Mouse (Mus musculus) adrenal gland, adult 2 months (tissue): ENCODE data around the gene Hook2. TPM values are rescaled to one million over a fixed set of nuclear protein-coding genes. Genes with fewer than 3 reads are reported as not detected.

Source experiments
- DNase-seq: peaks from one replicate; pipeline ENCODE4 v3.0.0; 2021
- polyA plus RNA-seq: library from polyadenylated mRNA; depleted of rRNA; stranded (reverse); fragments of >200 nt; gene quantifications from 2 replicates; pipeline ENCODE4 v1.2.3, GENCODE M21; 2012; rRNA removed
- total RNA-seq, 2 experiments: library from RNA; stranded (reverse); gene quantifications; 2 replicates each; pipeline ENCODE4 v1.2.3; 2021

Hook2 gene
- total and polyA plus RNA-seq, 3 experiments, result 6.1 to 6.5 (median 6.2) TPM

DNA sequence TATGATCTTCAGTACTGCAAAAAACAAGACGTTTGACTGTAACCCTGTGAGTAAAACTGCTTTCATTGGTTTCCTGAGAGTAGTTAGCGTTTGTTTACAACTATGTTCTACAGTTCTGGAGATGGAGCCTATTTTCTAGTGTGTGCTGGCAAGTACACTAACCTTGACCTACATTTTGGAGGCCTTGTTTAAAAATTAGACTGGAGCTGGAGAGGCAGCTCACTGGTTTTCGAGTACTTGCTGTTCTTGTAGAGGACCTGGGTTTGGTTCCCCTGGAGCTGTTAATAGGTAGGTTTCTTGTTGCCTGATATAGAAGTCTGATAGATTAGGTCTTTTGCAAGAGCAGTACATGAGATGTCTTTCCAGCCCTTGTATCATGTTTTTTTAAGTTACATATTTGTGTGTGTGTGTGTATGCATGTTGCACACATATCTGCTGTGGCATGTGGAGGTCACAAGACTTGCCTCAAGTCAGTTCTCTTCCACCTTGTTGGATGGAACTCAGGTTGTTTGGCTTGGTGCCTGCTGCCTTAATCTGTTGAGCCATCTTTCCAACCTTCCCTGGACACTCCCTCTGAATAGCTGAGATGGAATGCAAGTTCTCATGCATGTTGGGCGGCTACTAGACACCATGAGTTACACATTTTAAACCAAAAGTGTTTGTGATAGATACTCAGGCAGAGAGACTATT is 42.4 kb downstream of the Hook2 start:
- no peak for DNase-seq

DNA sequence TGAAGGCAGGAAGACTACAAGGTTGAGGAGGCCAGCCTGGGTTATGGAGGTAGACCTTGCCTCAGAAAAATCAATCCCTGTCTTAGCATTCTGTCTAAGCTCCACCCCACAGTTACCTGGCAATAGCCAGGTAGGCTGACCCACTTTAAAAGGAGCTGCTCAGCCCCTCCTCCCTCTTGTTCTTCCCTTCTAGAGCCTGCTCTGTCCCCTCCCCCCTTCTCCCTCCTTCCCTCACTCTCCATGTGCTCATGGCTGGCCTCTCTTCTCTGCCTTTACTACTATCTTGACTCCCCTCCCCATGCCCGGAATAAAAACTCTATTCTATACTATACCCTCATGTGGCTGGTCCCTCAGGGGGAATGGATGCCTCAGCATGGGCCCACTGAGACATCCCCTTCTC is 43.5 kb downstream of the Hook2 start:
- no peak for DNase-seq

DNA sequence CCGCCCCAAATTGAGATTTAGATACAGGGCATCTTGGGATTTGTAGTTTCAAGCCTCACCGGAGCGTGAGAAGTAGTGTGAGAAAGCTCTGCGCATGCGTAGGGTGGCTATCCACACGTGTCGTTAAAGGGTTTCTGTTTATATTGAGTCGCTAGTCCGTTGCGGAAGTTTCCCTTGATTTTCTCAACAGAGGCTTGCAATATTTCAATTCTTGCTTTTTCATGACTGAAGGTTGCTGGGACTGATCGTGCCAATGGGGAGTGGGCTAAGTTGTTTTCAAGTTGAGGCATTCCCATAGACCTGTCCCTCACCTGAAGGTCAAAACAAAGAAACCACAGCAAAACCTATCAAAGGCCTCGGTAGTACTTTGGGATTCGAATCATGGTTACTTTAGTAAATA is 44.4 kb downstream of the Hook2 start:
- DNase-seq, result peak; percentile 73

DNA sequence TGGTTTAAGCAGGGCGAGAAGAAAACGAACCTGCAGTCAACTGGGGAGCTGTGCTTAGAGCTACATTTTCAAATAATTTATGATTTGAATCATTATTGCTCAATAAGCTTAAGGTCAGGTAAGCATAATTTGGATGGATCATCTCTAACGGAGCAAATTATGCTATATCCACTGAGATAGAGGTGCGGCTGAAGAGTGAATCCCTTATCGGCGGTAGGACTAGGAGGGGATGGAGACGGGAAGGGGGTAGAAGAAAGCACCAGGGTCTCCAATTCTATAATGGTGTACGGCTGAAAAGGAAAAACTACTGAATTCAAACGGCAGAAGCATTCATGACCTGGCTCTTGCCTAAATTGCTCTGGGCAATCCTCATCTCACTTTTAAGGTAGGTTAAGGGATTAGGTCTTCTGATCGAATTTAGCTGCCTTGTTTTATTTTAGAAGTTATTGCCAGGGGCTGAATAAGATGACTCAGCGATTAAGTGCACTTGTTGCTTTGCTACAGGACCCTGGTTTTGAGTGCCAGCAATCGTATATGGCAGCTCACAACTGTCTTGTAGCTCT is 44.8 kb downstream of the Hook2 start:
- DNase-seq, result peak; percentile 28

DNA sequence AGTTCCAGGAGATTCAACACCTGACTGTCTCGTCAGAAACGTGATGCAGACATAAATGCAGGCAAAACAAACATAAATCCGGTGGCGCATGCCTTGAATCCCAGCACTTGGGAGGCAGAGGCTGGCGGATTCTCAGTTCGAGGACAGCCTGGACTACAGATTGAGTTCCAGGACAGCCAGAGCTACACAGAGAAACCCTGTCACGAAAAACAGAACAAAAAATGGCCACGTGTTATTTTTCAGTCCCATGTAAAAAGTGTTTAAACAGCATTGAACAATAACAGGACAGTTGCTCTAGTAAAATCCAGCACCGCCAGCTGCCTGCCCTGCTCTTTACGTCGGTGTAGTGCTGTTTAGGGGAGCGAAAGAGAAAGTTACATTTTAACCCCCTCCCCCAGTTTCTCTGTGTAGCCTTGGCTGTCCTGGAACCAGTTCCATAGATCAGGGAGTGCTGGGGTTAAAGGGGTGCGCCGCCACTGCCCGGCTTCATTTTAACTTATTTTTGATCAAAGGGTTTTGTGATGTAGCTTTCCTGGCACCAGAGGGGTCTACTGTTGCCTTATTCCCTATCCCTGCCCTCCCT is 45.4 kb downstream of the Hook2 start:
- peak; percentile 57 for DNase-seq

DNA sequence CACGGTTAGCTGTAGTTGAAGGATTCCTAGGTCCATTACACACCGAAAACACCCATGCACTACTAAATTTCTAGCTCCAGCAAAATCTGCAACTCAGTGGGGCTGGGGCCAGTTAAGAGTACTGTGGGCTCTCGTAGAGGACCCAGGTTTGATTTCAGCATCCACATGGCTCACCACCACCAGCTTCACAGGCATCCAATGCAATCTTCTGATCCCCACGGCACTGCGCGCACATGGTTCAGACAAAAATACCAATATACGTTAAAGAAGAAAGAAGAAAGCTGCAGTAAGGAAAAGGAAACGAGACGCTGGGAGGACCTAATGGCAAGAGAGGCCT is 45.9 kb downstream of the Hook2 start:
- DNase-seq, result no peak

DNA sequence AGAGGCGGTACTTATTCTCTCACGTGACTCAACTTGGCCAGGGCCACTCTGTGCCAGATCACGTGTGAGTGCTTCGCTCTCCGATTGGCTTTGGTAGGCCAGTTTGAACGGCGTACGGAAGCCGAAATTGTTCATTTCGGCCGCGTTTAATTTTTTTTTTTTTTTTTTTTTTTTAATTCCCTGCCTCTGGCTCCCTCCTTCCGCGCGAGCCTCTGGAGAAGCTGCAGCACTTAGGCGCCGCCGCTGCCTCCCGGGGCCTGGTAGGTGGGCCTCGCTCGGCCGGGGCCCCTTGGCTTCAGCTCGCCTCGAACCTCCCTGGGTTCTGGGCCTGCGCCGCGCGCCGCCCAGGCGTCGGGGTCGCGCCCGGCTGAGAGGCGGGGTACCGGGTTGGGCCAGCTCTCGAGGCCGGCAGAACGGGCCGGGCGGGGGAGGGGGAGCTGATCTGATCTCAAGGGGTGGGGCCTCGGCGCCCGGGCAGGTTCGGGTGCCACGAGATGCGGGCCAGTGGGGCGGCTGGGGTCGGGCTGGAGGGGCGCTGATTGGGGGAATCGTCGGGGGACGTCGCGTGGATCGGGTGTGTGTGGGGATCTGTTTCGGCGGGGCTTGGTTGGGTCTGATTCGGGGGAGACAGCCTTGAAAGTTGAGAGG is 46.4 kb downstream of the Hook2 start, which contains the start of gene Tnpo2:
Gene Tnpo2 (plus strand): TSS at position 198 of the 648 bp plus-strand sequence.
- DNase-seq, result peak; percentile 95

DNA sequence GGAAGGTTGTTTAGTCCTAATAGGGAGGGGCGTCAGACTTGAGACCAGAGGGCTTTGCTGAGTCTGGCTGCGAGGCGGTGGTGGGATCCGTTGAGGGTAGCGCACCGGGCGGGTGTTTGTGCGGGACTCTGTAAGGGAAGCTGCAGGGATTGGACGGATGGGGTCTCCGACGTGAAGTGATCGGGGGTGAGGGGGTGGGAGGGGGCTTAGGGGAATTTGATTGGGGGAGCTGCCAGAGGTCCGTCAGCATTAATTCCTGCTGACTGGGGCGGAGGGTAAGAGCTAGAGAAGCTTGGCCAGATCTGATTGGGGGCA is 46.9 kb downstream of the Hook2 start:
- DNase-seq, result peak; percentile 35

DNA sequence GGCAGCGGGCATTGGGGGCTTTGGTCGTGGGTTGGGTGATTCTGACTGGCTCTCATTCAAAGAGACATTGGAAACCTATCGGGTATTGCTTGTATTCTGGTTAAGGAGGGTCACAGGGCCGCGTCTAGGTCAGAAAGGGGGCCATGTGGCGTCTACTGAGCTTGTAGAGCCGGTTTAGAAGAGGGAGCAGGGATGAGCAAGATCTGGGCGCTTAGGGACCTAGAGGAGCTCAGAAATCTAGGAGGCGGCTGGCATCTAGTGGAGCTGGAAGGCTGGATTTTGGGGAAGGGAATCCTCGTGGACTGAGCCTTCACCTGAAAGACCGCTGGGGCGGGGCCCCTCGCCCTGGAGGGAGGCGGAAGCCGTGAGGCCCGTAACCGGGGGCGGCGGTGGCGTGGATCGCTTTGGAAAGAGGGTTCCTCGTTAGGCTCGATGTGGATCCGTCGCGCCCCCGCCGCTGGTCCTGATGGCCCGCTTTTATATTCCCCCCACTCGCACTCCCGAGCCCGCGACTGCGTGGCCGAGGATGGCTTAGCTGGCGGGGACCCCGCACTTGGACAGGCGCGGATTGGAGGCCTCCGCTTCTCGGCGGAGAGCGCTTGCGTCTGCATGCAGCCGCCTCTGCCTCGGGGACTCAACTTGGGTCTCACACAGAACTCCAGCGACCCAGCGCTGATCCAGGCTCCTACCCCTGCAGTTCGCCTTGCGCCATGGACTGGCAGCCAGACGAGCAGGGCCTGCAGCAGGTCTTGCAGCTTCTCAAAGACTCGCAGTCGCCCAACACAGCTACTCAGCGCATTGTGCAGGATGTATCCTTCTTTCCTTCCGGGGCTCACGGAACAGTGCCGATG is 47.5 kb downstream of the Hook2 start:
- DNase-seq, result peak; percentile 76

DNA sequence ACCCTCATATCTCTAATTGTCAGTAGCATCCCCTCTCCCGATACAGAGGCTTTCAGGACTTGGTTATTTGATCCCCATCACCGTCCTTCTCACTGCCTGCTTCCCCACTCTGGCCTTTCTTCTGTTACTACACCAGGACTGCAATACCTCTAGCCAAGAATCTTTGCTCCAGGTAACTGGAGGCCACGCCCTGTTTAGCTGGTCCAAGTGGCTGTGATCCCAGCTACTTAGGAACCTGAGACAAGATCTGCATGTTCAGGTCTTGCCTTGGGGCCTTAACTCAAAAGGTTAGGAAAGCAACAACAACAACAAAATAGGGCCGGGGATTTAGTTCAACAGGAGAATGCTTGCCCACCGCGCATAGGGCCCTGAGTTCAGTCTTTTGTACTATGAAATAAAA is 53.2 kb downstream of the Hook2 start:
- no peak for DNase-seq

Other genes with a start within 250 kb of the Hook2 start
- 100 to 1,000 TPM in 1 of 2 experiments, 10 to 100 TPM in 1; 91.3 to 113 TPM for gene Nfix, start 190.3 kb upstream of the Hook2 start, total RNA-seq
- gene Nfix, start 190.3 kb upstream of the Hook2 start, polyA plus RNA-seq, result 47.0 and 59.9 TPM in 2 replicates
- gene Dand5, start 167.8 kb upstream of the Hook2 start, total RNA-seq, result 10 to 100 TPM; 11.5 to 12.2 TPM
- 5.1 and 7.0 TPM in 2 replicates for gene Dand5, start 167.8 kb upstream of the Hook2 start, polyA plus RNA-seq
- 10 to 100 TPM; 72.6 to 74.9 TPM for gene Gadd45gip1, start 159.1 kb upstream of the Hook2 start, total RNA-seq
- 141 and 196 TPM in 2 replicates for gene Gadd45gip1, start 159.1 kb upstream of the Hook2 start, polyA plus RNA-seq
- 100 to 1,000 TPM; 122 to 141 TPM for gene Rad23a, start 149.9 kb upstream of the Hook2 start, total RNA-seq
- gene Rad23a, start 149.9 kb upstream of the Hook2 start, polyA plus RNA-seq, result 128 and 131 TPM in 2 replicates
- 100 to 1,000 TPM; 684 to 730 TPM for gene Calr, start 143.7 kb upstream of the Hook2 start, total RNA-seq
- gene Calr, start 143.7 kb upstream of the Hook2 start, polyA plus RNA-seq, result 88.2 and 91.2 TPM in 2 replicates
- 10 to 100 TPM; 61.6 to 69.3 TPM for gene Farsa, start 133.6 kb upstream of the Hook2 start, total RNA-seq
- 45.3 and 51.4 TPM in 2 replicates for gene Farsa, start 133.6 kb upstream of the Hook2 start, polyA plus RNA-seq
- gene Syce2, start 118.5 kb upstream of the Hook2 start, total RNA-seq, result 1 to 10 TPM; 8.0 to 8.7 TPM
- gene Syce2, start 118.5 kb upstream of the Hook2 start, polyA plus RNA-seq, result 0.80 and 2.1 TPM in 2 replicates
- gene Gcdh, start 96.7 kb upstream of the Hook2 start, total RNA-seq, result 10 to 100 TPM; 50.1 to 59.0 TPM
- gene Gcdh, start 96.7 kb upstream of the Hook2 start, polyA plus RNA-seq, result 652 and 657 TPM in 2 replicates
- gene Klf1, start 88.7 kb upstream of the Hook2 start, total RNA-seq, result under 1 TPM; 0.17 to 0.23 TPM
- 0.41 and 0.61 TPM in 2 replicates for gene Klf1, start 88.7 kb upstream of the Hook2 start, polyA plus RNA-seq
- gene Dnase2a, start 82.0 kb upstream of the Hook2 start, total RNA-seq, result 10 to 100 TPM; 10.9 to 17.5 TPM
- gene Dnase2a, start 82.0 kb upstream of the Hook2 start, polyA plus RNA-seq, result 12.1 and 13.3 TPM in 2 replicates
- 1 to 10 TPM; 1.5 to 2.8 TPM for gene Mast1, start 53.2 kb upstream of the Hook2 start, total RNA-seq
- gene Mast1, start 53.2 kb upstream of the Hook2 start, polyA plus RNA-seq, result 3.7 and 4.4 TPM in 2 replicates
- gene Rtbdn, start 43.6 kb upstream of the Hook2 start, total RNA-seq, result not detected
- gene Rtbdn, start 43.6 kb upstream of the Hook2 start, polyA plus RNA-seq, result 0.25 and 0.34 TPM in 2 replicates
- gene Gm49661, start 21.2 kb upstream of the Hook2 start, total RNA-seq, result 1 to 10 TPM; 2.1 to 2.4 TPM
- 2.1 TPM in 1 of 2 replicates, not detected in the other for gene Gm49661, start 21.2 kb upstream of the Hook2 start, polyA plus RNA-seq
- gene Prdx2, start 21.0 kb upstream of the Hook2 start, total RNA-seq, result 100 to 1,000 TPM; 671 to 700 TPM
- gene Prdx2, start 21.0 kb upstream of the Hook2 start, polyA plus RNA-seq, result 181 and 240 TPM in 2 replicates
- 100 to 1,000 TPM in 1 of 2 experiments, 10 to 100 TPM in 1; 87.7 to 112 TPM for gene Rnaseh2a, start 20.8 kb upstream of the Hook2 start, total RNA-seq
- gene Rnaseh2a, start 20.8 kb upstream of the Hook2 start, polyA plus RNA-seq, result 61.7 and 76.6 TPM in 2 replicates
- gene Junb, start 11.9 kb upstream of the Hook2 start, total RNA-seq, result 10 to 100 TPM; 37.0 to 90.7 TPM
- 78.9 and 91.4 TPM in 2 replicates for gene Junb, start 11.9 kb upstream of the Hook2 start, polyA plus RNA-seq
- gene Best2, start 23.9 kb downstream of the Hook2 start, total RNA-seq, result not detected
- gene Best2, start 23.9 kb downstream of the Hook2 start, polyA plus RNA-seq, result 0.18 TPM in 1 of 2 replicates, not detected in the other
- 100 to 1,000 TPM; 106 TPM for gene Asna1, start 34.7 kb downstream of the Hook2 start, total RNA-seq
- 89.4 and 104 TPM in 2 replicates for gene Asna1, start 34.7 kb downstream of the Hook2 start, polyA plus RNA-seq
- gene Trir, start 36.2 kb downstream of the Hook2 start, total RNA-seq, result 100 to 1,000 TPM; 160 to 184 TPM
- gene Trir, start 36.2 kb downstream of the Hook2 start, polyA plus RNA-seq, result 64.2 and 67.6 TPM in 2 replicates
- gene Tnpo2, start 46.3 kb downstream of the Hook2 start, total RNA-seq, result 100 to 1,000 TPM in 1 of 2 experiments, 10 to 100 TPM in 1; 68.3 to 101 TPM
- gene Tnpo2, start 46.3 kb downstream of the Hook2 start, polyA plus RNA-seq, result 44.7 and 54.1 TPM in 2 replicates
- gene Fbxw9, start 69.5 kb downstream of the Hook2 start, total RNA-seq, result 10 to 100 TPM; 12.3 to 13.5 TPM
- gene Fbxw9, start 69.5 kb downstream of the Hook2 start, polyA plus RNA-seq, result 55.8 and 56.2 TPM in 2 replicates
- not detected for gene Gm5741, start 77.4 kb downstream of the Hook2 start, total RNA-seq
- gene Gm5741, start 77.4 kb downstream of the Hook2 start, polyA plus RNA-seq, result not detected in 2 replicates
- gene Dhps, start 81.2 kb downstream of the Hook2 start, total RNA-seq, result 10 to 100 TPM; 26.0 to 28.3 TPM
- 68.6 and 69.6 TPM in 2 replicates for gene Dhps, start 81.2 kb downstream of the Hook2 start, polyA plus RNA-seq
- 10 to 100 TPM; 77.5 to 90.1 TPM for gene Wdr83os, start 90.1 kb downstream of the Hook2 start, total RNA-seq
- 104 and 142 TPM in 2 replicates for gene Wdr83os, start 90.1 kb downstream of the Hook2 start, polyA plus RNA-seq
- gene Wdr83, start 90.7 kb downstream of the Hook2 start, total RNA-seq, result 10 to 100 TPM; 17.4 to 24.9 TPM
- gene Wdr83, start 90.7 kb downstream of the Hook2 start, polyA plus RNA-seq, result 15.3 and 17.4 TPM in 2 replicates
- 10 to 100 TPM; 34.0 to 52.7 TPM for gene Man2b1, start 92.7 kb downstream of the Hook2 start, total RNA-seq
- gene Man2b1, start 92.7 kb downstream of the Hook2 start, polyA plus RNA-seq, result 36.1 and 46.0 TPM in 2 replicates
- gene Zfp791, start 132.5 kb downstream of the Hook2 start, total RNA-seq, result 1 to 10 TPM; 1.6 to 2.0 TPM
- 0.08 and 0.25 TPM in 2 replicates for gene Zfp791, start 132.5 kb downstream of the Hook2 start, polyA plus RNA-seq
- gene Cks1brt, start 161.3 kb downstream of the Hook2 start, total RNA-seq, result not detected
- gene Cks1brt, start 161.3 kb downstream of the Hook2 start, polyA plus RNA-seq, result not detected in 2 replicates
- not detected for gene Olfr371, start 235.4 kb downstream of the Hook2 start, total RNA-seq
- not detected in 2 replicates for gene Olfr371, start 235.4 kb downstream of the Hook2 start, polyA plus RNA-seq